Mouse (Mus musculus) left cerebral cortex, postnatal 36 days (tissue): ENCODE measurements around the gene Cd200r4. TPM values are rescaled to one million over a fixed set of nuclear protein-coding genes. Genes with fewer than 3 reads are reported as not detected.
"Not testable (repeated sequence)": the region's sequence is repeated elsewhere in the genome, so short reads cannot be mapped to it uniquely, and the experiment has no call there.

Experiments used
- DNase-seq, 2 experiments: peaks; one replicate each; pipeline ENCODE4 v3.0.0; 2021 to 2022; ENCODE audit warnings: low spot score in 2 of 2, mixed read lengths in 1 of 2
- intact Hi-C: fragments of 180-260 bp; cut with DNase I; formaldehyde crosslinking; loops from one replicate; pipeline ENCODE4 v1.15.1; 2025
- total RNA-seq, 2 experiments: library from RNA; stranded (reverse); gene quantifications; 2 replicates each; pipeline ENCODE4 v1.2.3; 2021

The Cd200r4 gene
- total RNA-seq, 2 experiments from 2014 or later: 0.29 TPM; not detected in 1

DNA sequence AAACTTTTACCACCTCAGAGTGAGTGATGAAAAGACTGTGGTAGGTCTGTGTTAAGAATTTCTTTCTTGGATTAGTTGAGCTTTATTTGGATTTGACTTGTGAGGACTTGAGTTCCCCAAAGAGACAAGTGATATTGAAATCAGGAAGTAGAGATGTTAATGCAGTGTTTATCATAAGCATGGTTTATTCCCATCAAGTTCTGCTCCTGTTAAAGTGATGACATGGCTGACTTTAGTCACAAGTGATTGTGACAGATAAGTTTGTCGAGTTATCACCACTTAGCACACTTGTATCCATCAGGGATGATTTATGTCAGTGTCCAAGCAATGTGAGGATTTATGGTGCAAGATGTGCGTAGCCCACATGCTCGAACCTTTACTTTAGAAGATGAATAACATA, 20.8 kb downstream of the Cd200r4 start:
- intact Hi-C loops: no loop called here
- no peak for DNase-seq

DNA sequence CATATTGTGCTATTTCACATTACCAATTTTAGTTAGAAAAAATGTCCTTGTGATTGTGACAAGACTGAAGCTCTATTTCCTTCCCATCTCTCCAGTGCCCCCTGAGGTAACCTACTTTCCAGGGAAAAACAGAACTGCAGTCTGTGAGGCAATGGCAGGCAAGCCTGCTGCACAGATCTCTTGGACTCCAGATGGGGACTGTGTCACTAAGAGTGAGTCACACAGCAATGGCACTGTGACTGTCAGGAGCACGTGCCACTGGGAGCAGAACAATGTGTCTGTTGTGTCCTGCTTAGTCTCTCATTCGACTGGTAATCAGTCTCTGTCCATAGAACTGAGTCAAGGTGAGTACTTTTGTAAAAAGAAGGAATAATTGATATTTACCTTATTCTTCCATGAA, 21.7 kb downstream of the Cd200r4 start:
- intact Hi-C loops: not testable (repeated sequence)
- DNase-seq: peak in 1 of 2 experiments; percentile 13

DNA sequence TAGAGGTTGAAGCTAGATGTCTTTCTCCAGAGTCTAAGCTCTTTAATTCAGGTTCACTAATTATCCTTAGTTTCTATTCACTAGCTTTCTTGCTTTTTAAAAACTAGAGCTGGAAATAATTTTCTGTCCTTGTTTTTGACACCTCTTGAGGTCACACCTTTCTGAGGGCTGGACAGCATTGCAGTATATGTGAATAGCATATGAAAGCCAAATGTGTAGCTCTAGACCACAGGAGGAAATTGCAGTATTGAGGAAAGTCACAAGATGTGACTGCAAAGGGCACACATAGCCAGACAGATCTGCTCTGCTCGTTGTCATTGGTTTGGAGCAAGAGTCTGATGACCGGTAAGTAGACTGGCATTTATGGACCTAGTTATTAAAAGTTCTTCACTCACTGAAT, 55.3 kb downstream of the Cd200r4 start, which contains the start of gene Cd200r2:
Cd200r2 (plus strand) TSS at position 301 of the 400 bp plus-strand sequence.
- intact Hi-C loops: no loop called here
- no peak for DNase-seq

DNA sequence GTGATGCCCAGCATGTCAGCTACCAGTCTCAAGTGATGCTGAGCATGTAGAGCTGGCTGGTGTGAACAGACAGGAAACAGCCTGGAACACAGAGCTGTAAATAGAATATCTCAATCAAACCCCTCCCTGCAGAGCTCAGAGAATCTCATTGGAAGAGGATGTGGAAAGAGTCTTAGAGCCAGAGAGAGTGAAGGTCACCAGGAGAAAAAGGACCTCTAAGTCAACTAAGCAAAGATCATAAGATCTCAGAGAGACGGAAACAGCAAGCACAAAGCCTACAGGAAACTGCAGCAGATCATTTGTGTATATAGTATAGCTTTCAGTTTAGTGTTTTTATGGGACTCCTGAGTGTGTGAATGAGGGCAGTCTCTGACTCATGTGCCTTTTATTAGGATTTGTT, 63.6 kb downstream of the Cd200r4 start:
- intact Hi-C loops: no loop called here

DNA sequence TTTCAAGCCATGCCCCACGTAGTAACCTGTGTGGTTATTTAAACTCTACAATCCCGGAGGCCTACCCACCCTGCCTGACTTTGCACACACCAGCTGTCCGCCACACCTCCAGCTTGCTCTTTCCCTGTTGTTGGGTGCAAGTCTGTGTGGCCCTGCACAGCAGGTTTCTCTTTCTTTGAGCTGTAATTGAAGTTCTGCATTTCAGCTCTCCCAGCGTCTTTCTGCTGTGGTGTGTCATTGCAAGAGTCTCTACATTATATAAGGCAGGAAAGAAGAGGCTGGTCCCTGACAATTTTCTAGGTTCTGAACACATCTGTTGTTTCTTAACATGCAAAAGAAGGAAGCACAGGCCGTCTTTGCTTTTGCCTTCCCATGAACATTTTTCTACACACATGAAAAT, 65.1 kb downstream of the Cd200r4 start:
- intact Hi-C loops: no loop called here
- DNase-seq: no peak

More for the DNA sequence above, 63.6 kb downstream of the Cd200r4 start:
- no peak for DNase-seq

DNA sequence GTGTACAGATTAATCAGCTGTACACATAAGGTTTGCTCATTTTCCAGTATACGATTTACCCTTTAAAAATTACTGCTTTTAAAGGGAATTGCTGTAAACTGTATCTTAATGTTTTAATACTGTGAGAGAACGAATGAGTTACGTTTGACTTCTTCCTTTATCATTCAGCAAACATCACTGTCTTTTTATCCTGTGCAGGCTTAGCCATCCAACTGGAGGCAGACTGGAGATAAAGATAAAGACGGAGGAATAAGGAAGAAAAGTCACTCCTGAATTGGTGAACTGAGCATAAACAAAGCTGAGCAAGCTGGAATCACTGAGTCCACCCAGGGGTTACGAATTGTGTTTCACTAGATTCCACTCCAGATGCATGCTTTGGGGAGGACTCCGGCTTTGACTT, 66.1 kb downstream of the Cd200r4 start:
- DNase-seq: no peak
- intact Hi-C loops: no loop called here

Other genes starting within 250 kb of the Cd200r4 start
- 1 to 10 TPM; 4.0 to 5.4 TPM for gene Nepro, start 87.4 kb upstream of the Cd200r4 start, total RNA-seq
- gene Gtpbp8, start 65.4 kb upstream of the Cd200r4 start, total RNA-seq: 10 to 100 TPM; 23.6 to 28.7 TPM
- under 1 TPM; 0.52 to 0.59 TPM for gene Cd200r1, start 46.0 kb upstream of the Cd200r4 start, total RNA-seq
- not detected for gene Cd200r2, start 55.4 kb downstream of the Cd200r4 start, total RNA-seq
- not detected for gene Cd200r3, start 131.9 kb downstream of the Cd200r4 start, total RNA-seq